Mouse (Mus musculus) forebrain, embryonic 15.5 days (tissue): ENCODE measurements around the gene Zmynd8. TPM values are rescaled to one million over a fixed set of nuclear protein-coding genes. Genes with fewer than 3 reads are reported as not detected.
"Not testable (repeated sequence)": the region's sequence is repeated elsewhere in the genome, so short reads cannot be mapped to it uniquely, and the experiment has no call there.

Experiments
- ATAC-seq: fragments of 200-750 bp; cut with Nextera tagmentation; replicated peaks from 2 replicates; pipeline ENCODE4 v1.8.0; 2017; ENCODE audit warnings: mild to moderate bottlenecking, moderate TSS enrichment, moderate library complexity
- H3K27ac ChIP-seq: fragments of 300-500 bp; sonication (generic); replicated peaks from 2 replicates; pipeline ENCODE4 v1.5.1; 2015; ENCODE audit warnings: mild to moderate bottlenecking, inconsistent platforms
- H3K27me3 ChIP-seq: fragments of 300-500 bp; sonication (generic); 2 replicates; pipeline ENCODE4 v1.6.1; 2015; ENCODE audit warnings: inconsistent platforms
- H3K36me3 ChIP-seq: fragments of 300-500 bp; sonication (generic); 2 replicates; pipeline ENCODE4 v1.6.1; 2015; ENCODE audit warnings: mild to moderate bottlenecking, inconsistent platforms
- H3K4me1 ChIP-seq: fragments of 300-500 bp; sonication (generic); 2 replicates; pipeline ENCODE4 v1.6.1; 2015; ENCODE audit warnings: inconsistent platforms
- H3K4me2 ChIP-seq: fragments of 300-500 bp; sonication (generic); replicated peaks from 2 replicates; pipeline ENCODE4 v1.6.1; 2015; ENCODE audit warnings: mild to moderate bottlenecking, inconsistent platforms
- H3K4me3 ChIP-seq: fragments of 300-500 bp; sonication (generic); 2 replicates; pipeline ENCODE4 v1.5.1; 2015; ENCODE audit warnings: mild to moderate bottlenecking, inconsistent platforms
- H3K9ac ChIP-seq: fragments of 300-500 bp; sonication (generic); replicated peaks from 2 replicates; pipeline ENCODE4 v1.6.1; 2015; ENCODE audit warnings: mild to moderate bottlenecking, inconsistent platforms
- H3K9me3 ChIP-seq: fragments of 300-500 bp; sonication (generic); 2 replicates; pipeline ENCODE4 v1.6.1; 2016; ENCODE audit warnings: inconsistent platforms
- WGBS: fragments of 180-500 bp; shearing (Covaris S2); methylation state at CpG from one replicate; pipeline ENCODE4 v1.1.7; 2015; ENCODE audit warnings: mixed read lengths; 5-methylcytosine and 5-hydroxymethylcytosine counted together
- polyA plus RNA-seq: library from polyadenylated mRNA; unstranded; fragments of >200 nt; fragmentation: Nextera tagmentation; extraction: Ambion mirVana; gene quantifications from 2 replicates; pipeline ENCODE4 v1.2.1, GENCODE M21; 2015

Gene Zmynd8
- polyA plus RNA-seq, 1 experiment from 2014 or later = 81.0 TPM

- H3K4me1 ChIP-seq, H3K27me3 ChIP-seq, H3K4me2 ChIP-seq, H3K9me3 ChIP-seq, H3K4me3 ChIP-seq, H3K27ac ChIP-seq, ATAC-seq, H3K9ac ChIP-seq: not testable (repeated sequence)
- H3K36me3 ChIP-seq = peaks cover 58% of the 10 kb centered on the region
- WGBS = 92% methylated on average over 3 of the region's 3 CpGs
Measured at GRCm38 (mm10) chr2:165800174-165800573, 98.6 kb downstream of the Zmynd8 start.

GRCm38 (mm10) chr2:165797876-165798275, 100.9 kb downstream of the Zmynd8 start:
- Histone ChIP-seq H3K9me3 (no peaks in the 10 kb centered on the region), H3K4me2 (no peak overlapping the region), H3K9ac (no peak overlapping the region), H3K36me3 (peaks cover 68% of the 10 kb centered on the region), H3K27ac (no peak overlapping the region), H3K4me3 (no peak overlapping the region), H3K4me1 (no peaks in the 10 kb centered on the region), H3K27me3 (no peaks in the 10 kb centered on the region)
- 74% methylated on average over 8 of the region's 8 CpGs for WGBS
- no peak for ATAC-seq

DNA sequence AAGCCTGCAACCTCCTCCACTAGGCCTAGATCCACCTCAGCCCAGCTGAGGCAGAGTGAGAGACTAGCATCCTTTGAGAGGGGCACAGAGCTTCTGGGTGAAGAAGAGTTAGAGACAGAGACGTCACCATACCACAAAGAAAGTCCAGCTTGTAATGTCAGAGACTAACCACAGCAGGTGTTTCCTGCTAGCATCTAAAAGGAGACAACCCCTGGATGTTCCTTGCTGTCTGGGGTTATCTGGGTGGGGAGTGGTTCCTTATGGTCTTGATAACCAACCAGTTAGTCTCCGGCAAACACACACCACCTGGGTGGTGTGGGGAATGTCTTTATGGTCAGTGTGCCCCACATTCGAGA, 105.6 kb downstream of the Zmynd8 start:
- Histone ChIP-seq H3K27me3 (no peaks in the 10 kb centered on the region), H3K4me3 (no peak overlapping the region), H3K9ac (no peak overlapping the region), H3K4me2 (no peak overlapping the region), H3K9me3 (no peaks in the 10 kb centered on the region), H3K4me1 (peaks cover 5% of the 10 kb centered on the region), H3K36me3 (peaks cover 84% of the 10 kb centered on the region), H3K27ac (no peak overlapping the region)
- WGBS = 86% methylated on average over 3 of the region's 3 CpGs
- ATAC-seq = no peak

DNA sequence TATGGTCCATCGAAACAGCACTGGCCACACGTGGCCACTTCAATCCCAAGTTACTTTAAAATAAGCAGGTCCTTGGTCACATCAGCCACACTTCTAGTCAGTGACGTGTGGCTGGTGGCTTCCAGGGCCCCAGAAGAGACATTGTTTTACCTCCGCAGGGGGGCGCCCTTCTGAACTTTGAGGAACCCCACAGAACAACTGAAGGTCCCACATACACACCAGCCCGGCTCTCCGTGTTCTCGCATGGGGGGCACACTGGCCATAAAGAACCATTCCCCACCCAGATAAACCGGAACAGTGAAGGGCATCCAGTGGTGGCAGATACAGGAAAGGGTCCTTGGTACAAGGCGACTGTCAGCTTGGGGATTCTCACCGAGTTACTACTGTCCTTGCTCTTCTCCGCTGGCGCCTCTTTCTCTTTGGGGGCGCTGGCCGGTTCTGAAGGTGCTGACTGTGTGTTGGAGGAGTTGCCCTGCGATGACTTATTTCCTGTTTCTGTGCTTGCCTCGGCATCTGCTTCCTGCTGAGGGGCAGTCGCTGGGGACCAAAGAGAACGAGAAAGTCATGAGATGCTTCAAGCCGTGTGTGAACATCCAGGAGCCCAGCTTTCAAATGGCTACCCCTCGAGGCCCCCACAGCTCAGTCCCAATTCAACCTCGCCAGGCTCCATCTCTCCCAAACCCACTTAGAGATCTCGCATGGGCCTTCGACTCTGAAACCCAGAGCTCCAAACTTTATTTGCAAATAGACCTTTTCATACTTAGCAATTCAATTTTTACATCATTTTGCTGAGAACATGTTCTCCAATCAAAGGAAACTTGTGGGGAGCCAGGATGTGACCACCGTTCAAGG, 106.2 kb downstream of the Zmynd8 start:
- Histone ChIP-seq H3K9ac (no peak overlapping the region), H3K9me3 (no peaks in the 10 kb centered on the region), H3K36me3 (peaks cover 80% of the 10 kb centered on the region), H3K4me2 (no peak overlapping the region), H3K27ac (no peak overlapping the region), H3K4me3 (no peak overlapping the region), H3K4me1 (peaks cover 5% of the 10 kb centered on the region), H3K27me3 (no peaks in the 10 kb centered on the region)
- ATAC-seq = no peak
- 88% methylated on average over 25 of the region's 25 CpGs for WGBS

DNA sequence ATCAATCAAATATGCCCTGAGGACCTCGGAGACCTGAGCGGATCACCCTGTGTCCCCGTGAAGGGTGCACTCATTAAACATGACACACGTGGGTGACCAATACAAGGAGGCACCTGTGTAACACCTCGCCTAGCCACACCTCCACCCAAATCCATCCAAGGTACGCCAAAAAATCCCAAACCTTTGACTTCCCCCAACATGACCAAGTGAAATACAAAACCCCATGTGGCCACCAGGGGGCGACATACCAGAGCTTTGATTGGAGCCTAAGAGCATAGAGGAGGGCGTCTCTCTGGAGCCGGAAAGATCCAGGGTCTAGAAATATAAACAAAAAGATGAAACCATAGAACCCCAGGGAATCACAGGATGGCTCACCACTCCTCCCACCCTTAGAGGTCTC, 107.2 kb downstream of the Zmynd8 start:
- Histone ChIP-seq H3K9ac (no peak overlapping the region), H3K36me3 (peaks cover 72% of the 10 kb centered on the region), H3K4me2 (no peak overlapping the region), H3K4me3 (no peak overlapping the region), H3K27me3 (no peaks in the 10 kb centered on the region), H3K9me3 (no peaks in the 10 kb centered on the region), H3K4me1 (peaks cover 5% of the 10 kb centered on the region), H3K27ac (no peak overlapping the region)
- peak; percentile 20; the same call in 1 of the 2 replicates for ATAC-seq
- 70% methylated on average over 9 of the region's 9 CpGs for WGBS

GRCm38 (mm10) chr2:165791026-165791425, 107.8 kb downstream of the Zmynd8 start:
- no peak for ATAC-seq
- no peak overlapping the region for H3K4me3 ChIP-seq
- H3K4me2 ChIP-seq = no peak overlapping the region
- no peak overlapping the region for H3K9ac ChIP-seq
- peaks cover 5% of the 10 kb centered on the region for H3K4me1 ChIP-seq
- H3K9me3 ChIP-seq = no peaks in the 10 kb centered on the region
- WGBS = 60% methylated on average over 7 of the region's 7 CpGs
- peaks cover 69% of the 10 kb centered on the region for H3K36me3 ChIP-seq
- peak overlapping the region; percentile 16; the same call in 1 of the 2 replicates for H3K27ac ChIP-seq
- H3K27me3 ChIP-seq = no peaks in the 10 kb centered on the region

DNA sequence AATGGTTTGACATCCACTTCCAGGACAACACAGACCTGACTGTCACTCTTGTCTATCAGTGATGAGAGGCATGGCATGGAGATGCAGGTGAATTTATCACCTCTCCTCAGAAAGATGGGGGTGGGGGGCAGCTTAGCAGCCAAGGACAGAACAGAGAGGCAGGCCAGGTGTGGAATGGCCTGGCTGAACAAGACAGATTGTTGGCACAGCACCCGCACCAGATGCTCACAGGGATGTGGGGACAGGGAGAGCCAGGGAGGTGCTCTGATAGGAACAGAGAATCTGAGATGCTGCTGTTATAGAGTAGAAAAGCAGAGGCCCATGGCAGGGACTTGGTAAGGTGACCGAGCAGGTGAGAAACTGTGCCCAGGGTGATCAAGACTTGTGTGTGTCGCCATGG, 109.1 kb downstream of the Zmynd8 start:
- H3K4me3 ChIP-seq = no peak overlapping the region
- no peak for ATAC-seq
- peaks cover 73% of the 10 kb centered on the region for H3K36me3 ChIP-seq
- H3K4me2 ChIP-seq = no peak overlapping the region
- no peak overlapping the region for H3K27ac ChIP-seq
- H3K4me1 ChIP-seq = peaks cover 5% of the 10 kb centered on the region
- H3K27me3 ChIP-seq = no peaks in the 10 kb centered on the region
- WGBS = 95% methylated on average over 3 of the region's 3 CpGs
- no peaks in the 10 kb centered on the region for H3K9me3 ChIP-seq
- no peak overlapping the region for H3K9ac ChIP-seq

DNA sequence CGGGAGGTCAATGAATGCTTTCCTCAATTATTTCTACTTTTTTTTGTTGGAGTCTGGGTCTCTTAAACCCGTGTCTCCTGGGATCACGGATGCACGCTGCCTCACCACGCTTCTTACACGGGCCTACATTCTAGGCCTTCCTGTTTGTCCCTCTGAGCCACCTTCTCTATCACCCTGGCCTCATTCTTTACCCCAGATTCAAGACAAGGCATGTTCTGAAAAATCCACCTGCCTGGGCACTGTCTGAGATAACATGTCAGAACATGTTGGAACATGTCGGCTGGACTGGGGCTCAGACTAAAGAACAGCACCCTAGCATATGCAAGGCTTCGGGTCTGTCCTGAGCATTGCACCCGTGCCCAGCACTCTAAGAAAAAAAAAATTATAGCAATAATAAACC, 110.0 kb downstream of the Zmynd8 start:
- H3K36me3 ChIP-seq = peaks cover 74% of the 10 kb centered on the region
- 96% methylated on average over 9 of the region's 9 CpGs for WGBS
- no peaks in the 10 kb centered on the region for H3K9me3 ChIP-seq

GRCm38 (mm10) chr2:165788005-165788404, 110.8 kb downstream of the Zmynd8 start:
- Histone ChIP-seq H3K27ac (no peak overlapping the region), H3K4me2 (no peak overlapping the region), H3K36me3 (peaks cover 74% of the 10 kb centered on the region), H3K4me1 (peaks cover 5% of the 10 kb centered on the region), H3K9me3 (no peaks in the 10 kb centered on the region), H3K9ac (no peak overlapping the region), H3K4me3 (no peak overlapping the region), H3K27me3 (no peaks in the 10 kb centered on the region)
- peak; percentile 36; the same call in 1 of the 2 replicates for ATAC-seq
- WGBS = 46% methylated on average over 11 of the region's 11 CpGs

More for the DNA sequence above, 110.0 kb downstream of the Zmynd8 start:
- no peak overlapping the region for H3K4me3 ChIP-seq
- no peaks in the 10 kb centered on the region for H3K27me3 ChIP-seq
- H3K4me2 ChIP-seq = no peak overlapping the region
- ATAC-seq = no peak
- H3K27ac ChIP-seq = no peak overlapping the region
- peaks cover 5% of the 10 kb centered on the region for H3K4me1 ChIP-seq
- H3K9ac ChIP-seq = no peak overlapping the region

- peaks cover 63% of the 10 kb centered on the region for H3K36me3 ChIP-seq
- H3K4me2 ChIP-seq = no peak overlapping the region
- H3K9me3 ChIP-seq = no peaks in the 10 kb centered on the region
- WGBS = 69% methylated on average over 1 of the region's 1 CpGs
- no peak overlapping the region for H3K27ac ChIP-seq
- H3K9ac ChIP-seq = no peak overlapping the region
- peaks cover 5% of the 10 kb centered on the region for H3K4me1 ChIP-seq
- H3K4me3 ChIP-seq = no peak overlapping the region
- no peaks in the 10 kb centered on the region for H3K27me3 ChIP-seq
- no peak for ATAC-seq
Measured at GRCm38 (mm10) chr2:165786467-165786866, 112.3 kb downstream of the Zmynd8 start.

GRCm38 (mm10) chr2:165785312-165786036, 113.3 kb downstream of the Zmynd8 start:
- Histone ChIP-seq H3K9ac (no peak overlapping the region), H3K4me2 (no peak overlapping the region), H3K27ac (no peak overlapping the region), H3K4me1 (no peaks in the 10 kb centered on the region; the same call in 1 of the 2 replicates), H3K4me3 (no peak overlapping the region), H3K27me3 (no peaks in the 10 kb centered on the region), H3K9me3 (no peaks in the 10 kb centered on the region), H3K36me3 (peaks cover 57% of the 10 kb centered on the region)
- WGBS = 93% methylated on average over 20 of the region's 20 CpGs
- ATAC-seq = no peak

GRCm38 (mm10) chr2:165782324-165782723, 116.5 kb downstream of the Zmynd8 start:
- no peak overlapping the region for H3K27ac ChIP-seq
- peaks cover 5% of the 10 kb centered on the region for H3K4me1 ChIP-seq
- no peak overlapping the region for H3K9ac ChIP-seq
- no peaks in the 10 kb centered on the region for H3K9me3 ChIP-seq
- WGBS = 27% methylated on average over 5 of the region's 5 CpGs
- no peak overlapping the region for H3K4me2 ChIP-seq
- H3K27me3 ChIP-seq = no peaks in the 10 kb centered on the region
- H3K36me3 ChIP-seq = peaks cover 37% of the 10 kb centered on the region
- peak; percentile 14; the same call in 1 of the 2 replicates for ATAC-seq
- H3K4me3 ChIP-seq = no peak overlapping the region
